Mouse (Mus musculus): ENCODE measurements around the gene Fbxo39.

DNA sequence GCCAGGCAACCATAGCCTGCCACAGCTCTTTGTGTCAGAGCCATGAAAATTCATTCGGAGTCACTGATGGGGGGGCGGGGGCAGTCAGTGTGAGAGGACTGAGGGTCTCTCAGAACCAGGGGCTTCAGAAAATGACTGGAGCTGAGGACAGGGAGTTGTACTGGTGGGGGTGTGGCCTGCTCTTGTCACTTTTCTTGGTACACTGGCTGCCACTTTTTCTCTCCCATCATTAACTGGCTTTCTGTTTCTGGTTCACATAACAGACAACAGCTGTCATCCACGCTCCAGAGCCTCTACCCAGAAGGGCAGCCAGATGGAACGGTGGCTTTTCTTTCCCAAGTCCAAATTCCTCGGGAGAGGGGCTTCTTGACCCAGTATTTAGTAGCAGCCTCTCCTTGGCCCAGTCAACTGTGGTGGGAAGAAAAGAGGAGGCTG is 24.2 kb downstream of the Fbxo39 start:
- TF ChIP-seq E2F4 (IDR thresholded peaks at IDR 0.05; ENCODE audit: insufficient read depth) (no peak), MYOG (IDR thresholded peaks at IDR 0.05; ENCODE audit: control insufficient read depth in 1 of 3, insufficient read depth in 1 of 3, insufficient read length in 2 of 3, low read depth in 2 of 3) (peak in 1 of 3 experiments; percentile 77), POLR2A (IDR thresholded peaks at IDR 0.05; ENCODE audit: insufficient read length, low read depth) (no peak), USF1 (IDR thresholded peaks at IDR 0.05; ENCODE audit: low read depth) (no peak), MAX (IDR thresholded peaks at IDR 0.05; ENCODE audit: low read depth) (no peak), TCF12 (IDR thresholded peaks at IDR 0.05; ENCODE audit: insufficient read depth, poor library complexity, severe bottlenecking) (no peak), TCF3 (IDR thresholded peaks at IDR 0.05; ENCODE audit: insufficient read length, low read depth) (no peak)

All from myocyte (in vitro differentiated cells).